Mouse (Mus musculus): Measurements from ENCODE around the gene Gm26727. TPM values are rescaled to one million over a fixed set of nuclear protein-coding genes. Genes with fewer than 3 reads are reported as not detected.
A peak's percentile ranks its signal among the peaks of the same experiment; 100 is the strongest.
"Not testable (repeated sequence)": the region's sequence is repeated elsewhere in the genome, so short reads cannot be mapped to it uniquely, and the experiment has no call there.

The Gm26727 gene
- polyA plus RNA-seq (2012; rRNA removed) (not detected in 2 replicates), polyA plus RNA-seq (2014; fragmentation: Nextera tagmentation; extraction: Ambion mirVana) (not detected in 2 replicates)

DNA sequence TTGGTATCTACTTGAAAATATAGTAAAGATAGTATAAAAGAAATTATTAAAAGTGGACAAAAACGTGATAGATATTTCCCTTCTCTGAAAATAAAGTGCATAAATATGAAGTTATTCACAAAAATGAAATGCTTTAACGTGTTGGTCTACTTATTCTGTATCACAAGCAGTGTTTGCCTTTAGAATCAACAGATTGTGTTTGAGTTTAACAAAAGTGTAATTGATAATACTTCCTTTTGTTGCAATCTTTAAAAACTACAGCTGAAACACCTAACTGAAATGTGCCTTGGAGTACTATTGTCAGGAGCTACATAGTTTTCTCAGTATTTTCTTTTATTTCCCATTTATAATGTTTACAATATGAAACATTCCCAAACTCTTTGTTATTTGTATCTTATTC lies at the start of gene Gm26727:
Gene Gm26727, minus strand, starts transcription at position 101 of the 400 bp plus-strand sequence.
- Histone ChIP-seq H3K4me3 (replicated peaks; ENCODE audit: low read length) (no peak within 1 kb of the TSS), H3K4me2 (replicated peaks; ENCODE audit: low read depth, low read length, severe bottlenecking) (no peak within 1 kb of the TSS), H3K9ac (ENCODE audit: low read depth, low read length, severe bottlenecking) (no peak within 1 kb of the TSS), H3K27me3 (ENCODE audit: control insufficient read depth, insufficient read depth, low read length) (no peaks in the 10 kb centered on the region), H3K36me3 (ENCODE audit: control insufficient read depth, insufficient read depth, low read length) (no peaks in the 10 kb centered on the region), H3K4me1 (ENCODE audit: control insufficient read depth, insufficient read depth, low read length) (no peaks in the 10 kb centered on the region), H3K27ac (replicated peaks; ENCODE audit: low read depth, low read length) (no peak within 1 kb of the TSS), H3K9me3 (ENCODE audit: control insufficient read depth, low read length) (no peaks in the 10 kb centered on the region)
- WGBS, result 53% methylated on average over 2 of the region's 2 CpGs
- ATAC-seq (ENCODE audit: low FRiP score, low read depth) (no peak), DNase-seq (ENCODE audit: low spot score) (no peak)
- TF ChIP-seq POLR2A (IDR thresholded peaks at IDR 0.05; ENCODE audit: borderline replicate concordance, extremely low read depth, insufficient read depth, insufficient read length), result no peak

DNA sequence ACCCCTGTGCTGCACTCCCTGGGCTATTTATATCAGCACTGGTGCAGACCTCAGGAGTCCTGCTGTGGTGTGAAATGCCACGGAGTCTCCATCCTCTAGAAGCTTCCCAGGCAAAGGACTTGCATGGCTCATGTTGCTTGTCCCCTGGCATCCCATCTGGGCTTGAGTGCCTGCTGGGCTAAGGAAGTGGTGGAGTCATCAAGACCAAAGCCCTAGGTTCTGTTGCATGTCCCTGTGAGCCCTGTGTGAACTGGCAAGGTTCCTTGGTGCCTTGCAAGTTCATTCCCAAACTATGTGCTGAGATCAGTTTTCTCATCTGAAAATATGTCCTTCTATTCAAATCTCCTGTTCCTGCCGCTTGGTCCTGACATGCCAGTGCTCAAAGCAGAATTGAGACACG lies 48.1 kb upstream of the Gm26727 start:
- no peak overlapping the region for H3K9ac ChIP-seq (ENCODE audit: low read depth, low read length, severe bottlenecking)
- no peak for DNase-seq (ENCODE audit: low spot score)
- no peaks in the 10 kb centered on the region for H3K36me3 ChIP-seq (ENCODE audit: control insufficient read depth, insufficient read depth, low read length)
- WGBS, result 69% methylated on average over 3 of the region's 3 CpGs
- 0 out of 2 replicates have a peak, but pooled peaks cover 1% of the 10 kb centered on the region for H3K4me1 ChIP-seq (ENCODE audit: control insufficient read depth, insufficient read depth, low read length)
- no peaks in the 10 kb centered on the region for H3K9me3 ChIP-seq (ENCODE audit: control insufficient read depth, low read length)
- no peak for TF ChIP-seq POLR2A (IDR thresholded peaks at IDR 0.05; ENCODE audit: borderline replicate concordance, extremely low read depth, insufficient read depth, insufficient read length)
- no peak overlapping the region for H3K4me3 ChIP-seq (replicated peaks; ENCODE audit: low read length)
- no peak for ATAC-seq (ENCODE audit: low FRiP score, low read depth)
- no peak overlapping the region for H3K4me2 ChIP-seq (replicated peaks; ENCODE audit: low read depth, low read length, severe bottlenecking)
- H3K27me3 ChIP-seq (ENCODE audit: control insufficient read depth, insufficient read depth, low read length), result no peaks in the 10 kb centered on the region
- no peak overlapping the region for H3K27ac ChIP-seq (replicated peaks; ENCODE audit: low read depth, low read length)

- Histone ChIP-seq H3K4me2 (replicated peaks; ENCODE audit: low read depth, low read length, severe bottlenecking) (no peak overlapping the region), H3K4me3 (replicated peaks; ENCODE audit: low read length) (no peak overlapping the region), H3K9ac (ENCODE audit: low read depth, low read length, severe bottlenecking) (no peak overlapping the region), H3K27ac (replicated peaks; ENCODE audit: low read depth, low read length) (no peak overlapping the region), H3K4me1 (ENCODE audit: control insufficient read depth, insufficient read depth, low read length) (no peaks in the 10 kb centered on the region), H3K27me3 (ENCODE audit: control insufficient read depth, insufficient read depth, low read length) (no peaks in the 10 kb centered on the region), H3K9me3 (ENCODE audit: control insufficient read depth, low read length) (no peaks in the 10 kb centered on the region), H3K36me3 (ENCODE audit: control insufficient read depth, insufficient read depth, low read length) (no peaks in the 10 kb centered on the region)
- no peak for ATAC-seq (ENCODE audit: low FRiP score, low read depth)
- 13% methylated on average over 6 of the region's 6 CpGs for WGBS
- DNase-seq (ENCODE audit: low spot score), result peak; percentile 86
- TF ChIP-seq POLR2A (IDR thresholded peaks at IDR 0.05; ENCODE audit: borderline replicate concordance, extremely low read depth, insufficient read depth, insufficient read length), result no peak
Observed at GRCm38 (mm10) chr2:67477753-67478152, 44.8 kb upstream of the Gm26727 start.

DNA sequence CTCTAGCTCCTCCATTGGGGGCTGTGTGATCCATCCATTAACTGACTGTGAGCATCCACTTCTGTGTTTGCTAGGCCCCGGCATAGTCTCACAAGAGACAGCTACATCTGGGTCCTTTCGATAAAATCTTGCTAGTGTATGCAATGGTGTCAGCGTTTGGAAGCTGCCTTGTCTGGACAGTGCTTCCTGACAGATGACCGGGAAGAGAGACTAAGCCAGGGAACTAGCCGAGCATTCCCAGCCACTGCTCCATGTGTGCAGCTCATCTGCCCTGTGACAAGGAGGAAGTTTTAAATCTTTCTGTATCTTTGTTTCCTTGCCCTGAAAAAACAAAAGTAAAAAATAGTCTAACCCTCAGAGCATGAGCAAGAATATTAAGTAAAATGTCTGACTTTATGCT lies 37.0 kb upstream of the Gm26727 start:
- H3K4me2 ChIP-seq (replicated peaks; ENCODE audit: low read depth, low read length, severe bottlenecking); H3K4me3 ChIP-seq (replicated peaks; ENCODE audit: low read length): not testable (repeated sequence)

GRCm38 (mm10) chr2:67467036-67467435 lies 34.1 kb upstream of the Gm26727 start:
- 87% methylated on average over 7 of the region's 7 CpGs for WGBS
- H3K9me3 ChIP-seq (ENCODE audit: control insufficient read depth, low read length), result no peaks in the 10 kb centered on the region
- H3K4me2 ChIP-seq (replicated peaks; ENCODE audit: low read depth, low read length, severe bottlenecking), result no peak overlapping the region
- H3K4me1 ChIP-seq (ENCODE audit: control insufficient read depth, insufficient read depth, low read length), result no peaks in the 10 kb centered on the region
- no peak for TF ChIP-seq POLR2A (IDR thresholded peaks at IDR 0.05; ENCODE audit: borderline replicate concordance, extremely low read depth, insufficient read depth, insufficient read length)
- no peak overlapping the region for H3K9ac ChIP-seq (ENCODE audit: low read depth, low read length, severe bottlenecking)
- no peaks in the 10 kb centered on the region for H3K27me3 ChIP-seq (ENCODE audit: control insufficient read depth, insufficient read depth, low read length)
- H3K36me3 ChIP-seq (ENCODE audit: control insufficient read depth, insufficient read depth, low read length), result no peaks in the 10 kb centered on the region
- H3K4me3 ChIP-seq (replicated peaks; ENCODE audit: low read length), result no peak overlapping the region
- DNase-seq (ENCODE audit: low spot score) (no peak), ATAC-seq (ENCODE audit: low FRiP score, low read depth) (no peak)
- no peak overlapping the region for H3K27ac ChIP-seq (replicated peaks; ENCODE audit: low read depth, low read length)

More for the DNA sequence above, 37.0 kb upstream of the Gm26727 start:
- not testable (repeated sequence) for H3K4me1 ChIP-seq (ENCODE audit: control insufficient read depth, insufficient read depth, low read length); H3K27me3 ChIP-seq (ENCODE audit: control insufficient read depth, insufficient read depth, low read length); H3K9ac ChIP-seq (ENCODE audit: low read depth, low read length, severe bottlenecking); H3K9me3 ChIP-seq (ENCODE audit: control insufficient read depth, low read length); H3K27ac ChIP-seq (replicated peaks; ENCODE audit: low read depth, low read length); DNase-seq (ENCODE audit: low spot score); H3K36me3 ChIP-seq (ENCODE audit: control insufficient read depth, insufficient read depth, low read length); ATAC-seq (ENCODE audit: low FRiP score, low read depth)
- WGBS, result 82% methylated on average over 4 of the region's 5 CpGs

GRCm38 (mm10) chr2:67460857-67461256 lies 27.9 kb upstream of the Gm26727 start:
- Histone ChIP-seq H3K4me1 (ENCODE audit: control insufficient read depth, insufficient read depth, low read length) (no peaks in the 10 kb centered on the region), H3K4me2 (replicated peaks; ENCODE audit: low read depth, low read length, severe bottlenecking) (no peak overlapping the region), H3K27ac (replicated peaks; ENCODE audit: low read depth, low read length) (no peak overlapping the region), H3K9ac (ENCODE audit: low read depth, low read length, severe bottlenecking) (no peak overlapping the region), H3K9me3 (ENCODE audit: control insufficient read depth, low read length) (no peaks in the 10 kb centered on the region), H3K27me3 (ENCODE audit: control insufficient read depth, insufficient read depth, low read length) (no peaks in the 10 kb centered on the region), H3K4me3 (replicated peaks; ENCODE audit: low read length) (no peak overlapping the region), H3K36me3 (ENCODE audit: control insufficient read depth, insufficient read depth, low read length) (no peaks in the 10 kb centered on the region)
- 80% methylated on average over 3 of the region's 3 CpGs for WGBS
- no peak for TF ChIP-seq POLR2A (IDR thresholded peaks at IDR 0.05; ENCODE audit: borderline replicate concordance, extremely low read depth, insufficient read depth, insufficient read length)
- DNase-seq (ENCODE audit: low spot score) (no peak), ATAC-seq (ENCODE audit: low FRiP score, low read depth) (no peak)
